Mouse (Mus musculus) bone marrow macrophage, adult 2 months (primary cell): Measurements from ENCODE around the gene Tns3.

Source experiments
- CTCF ChIP-seq: IDR thresholded peaks from 2 replicates; pipeline ENCODE4 v1.5.1; 2012; ENCODE audit warnings: low read depth, mild to moderate bottlenecking, low read length, moderate library complexity
- POLR2A ChIP-seq: IDR thresholded peaks from 2 replicates; pipeline ENCODE4 v1.6.1; 2012; ENCODE audit warnings: mild to moderate bottlenecking, low read depth, low read length, borderline replicate concordance

DNA sequence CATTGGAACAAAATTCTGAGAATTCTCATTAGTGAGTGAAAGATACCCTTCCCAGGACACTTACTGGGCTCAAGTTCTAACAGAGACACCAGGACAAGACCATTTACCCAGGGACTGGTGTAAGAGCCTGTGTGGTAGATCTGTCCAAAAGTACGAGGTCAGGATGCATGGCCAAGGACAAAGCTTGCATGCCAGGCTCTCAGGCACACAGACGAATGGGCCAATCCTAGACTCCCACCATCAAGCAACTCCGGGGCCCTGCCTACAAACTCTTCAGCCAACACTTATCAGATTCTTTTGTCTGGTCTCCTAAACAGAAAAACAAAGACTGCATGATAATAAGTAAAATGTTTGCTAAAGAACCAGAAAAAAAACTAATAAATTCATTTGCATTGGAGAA is 78.6 kb downstream of the Tns3 start:
- TF ChIP-seq POLR2A = no peak
- TF ChIP-seq CTCF = no peak
